Mouse (Mus musculus) olfactory bulb, adult 2 months (tissue): ENCODE data around the gene Oxnad1. TPM values are rescaled to one million over a fixed set of nuclear protein-coding genes. Genes with fewer than 3 reads are reported as not detected.
"Not testable (repeated sequence)": the region's sequence is repeated elsewhere in the genome, so short reads cannot be mapped to it uniquely, and the experiment has no call there.

Source experiments
- H3K27ac ChIP-seq: fragments of 200-500 bp; 2 replicates; pipeline ENCODE4 v1.5.1; 2012; ENCODE audit warnings: low read depth, low read length; ENCODE audit not compliant: insufficient read depth
- H3K4me1 ChIP-seq: fragments of 200-500 bp; 2 replicates; pipeline ENCODE4 v1.6.1; 2012; ENCODE audit warnings: low read length; ENCODE audit not compliant: control insufficient read depth, insufficient read depth
- H3K4me3 ChIP-seq: fragments of 200-500 bp; 2 replicates; pipeline ENCODE4 v1.5.1; 2012; ENCODE audit warnings: mild to moderate bottlenecking, low read depth, low read length, moderate library complexity; ENCODE audit not compliant: insufficient read depth
- CTCF ChIP-seq: fragments of 200-500 bp; IDR thresholded peaks from 2 replicates; pipeline ENCODE4 v1.5.1; 2012; ENCODE audit warnings: low read depth, mild to moderate bottlenecking, low read length, moderate library complexity; ENCODE audit not compliant: insufficient read depth
- POLR2A ChIP-seq: fragments of 200-500 bp; IDR thresholded peaks from 2 replicates; pipeline ENCODE4 v1.6.1; 2012; ENCODE audit warnings: mild to moderate bottlenecking, low read depth, low read length, moderate library complexity; ENCODE audit not compliant: insufficient read depth
- WGBS: fragments of 180-500 bp; shearing (Covaris S2); methylation state at CpG from one replicate; pipeline ENCODE4 v1.1.7; 2018; 5-methylcytosine and 5-hydroxymethylcytosine counted together
- polyA plus RNA-seq: library from polyadenylated mRNA; stranded (reverse); fragments of >200 nt; gene quantifications from 2 replicates; pipeline ENCODE4 v1.2.4, GENCODE M21; 2012; ENCODE audit warnings: low replicate concordance; ENCODE audit not compliant: missing spikeins, insufficient read depth, insufficient read length

The Oxnad1 gene
- polyA plus RNA-seq, 1 experiment: not detected

- no peak overlapping the region for H3K27ac ChIP-seq
- TF ChIP-seq CTCF (no peak), POLR2A (no peak)
- no peaks in the 10 kb centered on the region for H3K4me1 ChIP-seq
- H3K4me3 ChIP-seq: no peak overlapping the region
- 81% methylated on average over 5 of the region's 5 CpGs for WGBS
These were observed 43.2 kb downstream of the Oxnad1 start for GRCm38 (mm10) chr14:32128409-32128808.

- 92% methylated on average over 4 of the region's 4 CpGs for WGBS
- no peaks in the 10 kb centered on the region for H3K4me1 ChIP-seq
- no peak for TF ChIP-seq POLR2A
- no peak overlapping the region for H3K4me3 ChIP-seq
- no peak overlapping the region for H3K27ac ChIP-seq
These were observed 46.7 kb downstream of the Oxnad1 start for GRCm38 (mm10) chr14:32131836-32132235.

GRCm38 (mm10) chr14:32134293-32134692 lies 49.1 kb downstream of the Oxnad1 start:
- TF ChIP-seq POLR2A (no peak), CTCF (no peak)
- no peaks in the 10 kb centered on the region for H3K4me1 ChIP-seq
- 74% methylated on average over 2 of the region's 2 CpGs for WGBS
- H3K4me3 ChIP-seq: no peak overlapping the region
- no peak overlapping the region for H3K27ac ChIP-seq

- H3K27ac ChIP-seq: not testable (repeated sequence)
These were observed 51.3 kb downstream of the Oxnad1 start for GRCm38 (mm10) chr14:32136467-32136866.

GRCm38 (mm10) chr14:32140359-32140965 lies 55.3 kb downstream of the Oxnad1 start:
- no peak for TF ChIP-seq POLR2A
- TF ChIP-seq CTCF: no peak
- Histone ChIP-seq H3K4me3 (no peak overlapping the region), H3K27ac (no peak overlapping the region), H3K4me1 (no peaks in the 10 kb centered on the region)
- WGBS: 92% methylated on average over 5 of the region's 5 CpGs

More at GRCm38 (mm10) chr14:32136467-32136866, 51.3 kb downstream of the Oxnad1 start:
- not testable (repeated sequence) for H3K4me3 ChIP-seq, H3K4me1 ChIP-seq
- WGBS: 52% methylated on average over 3 of the region's 3 CpGs

GRCm38 (mm10) chr14:32141723-32142122 lies 56.5 kb downstream of the Oxnad1 start, which contains the start of gene Msmb:
Msmb (plus strand) TSS chr14:32142023.
- WGBS: 92% methylated on average over 5 of the region's 5 CpGs
- TF ChIP-seq CTCF: no peak
- TF ChIP-seq POLR2A: no peak
- Histone ChIP-seq H3K27ac (no peak within 1 kb of the TSS), H3K4me3 (no peak within 1 kb of the TSS), H3K4me1 (no peaks in the 10 kb centered on the region)

- Histone ChIP-seq H3K27ac (no peak overlapping the region), H3K4me3 (no peak overlapping the region), H3K4me1 (no peaks in the 10 kb centered on the region)
- TF ChIP-seq CTCF (no peak), POLR2A (no peak)
These were observed 59.6 kb downstream of the Oxnad1 start for GRCm38 (mm10) chr14:32144734-32145133.

GRCm38 (mm10) chr14:32145401-32145800 lies 60.2 kb downstream of the Oxnad1 start:
- TF ChIP-seq CTCF (no peak), POLR2A (no peak)
- H3K4me1 ChIP-seq: no peaks in the 10 kb centered on the region
- no peak overlapping the region for H3K4me3 ChIP-seq
- no peak overlapping the region for H3K27ac ChIP-seq
- 70% methylated on average over 4 of the region's 4 CpGs for WGBS

GRCm38 (mm10) chr14:32145809-32146511 lies 60.8 kb downstream of the Oxnad1 start:
- TF ChIP-seq CTCF: no peak
- no peak for TF ChIP-seq POLR2A
- no peak overlapping the region for H3K27ac ChIP-seq
- WGBS: 80% methylated on average over 7 of the region's 7 CpGs

GRCm38 (mm10) chr14:32146578-32146977 lies 61.4 kb downstream of the Oxnad1 start:
- WGBS: 68% methylated on average over 2 of the region's 2 CpGs
- H3K27ac ChIP-seq: no peak overlapping the region
- H3K4me1 ChIP-seq: no peaks in the 10 kb centered on the region
- no peak overlapping the region for H3K4me3 ChIP-seq
- no peak for TF ChIP-seq POLR2A
- TF ChIP-seq CTCF: no peak

More at GRCm38 (mm10) chr14:32145809-32146511, 60.8 kb downstream of the Oxnad1 start:
- H3K4me1 ChIP-seq: no peaks in the 10 kb centered on the region
- H3K4me3 ChIP-seq: no peak overlapping the region
